Mouse (Mus musculus) hindbrain, embryonic 16.5 days (tissue): Measurements from ENCODE around the gene Cux2. TPM values are rescaled to one million over a fixed set of nuclear protein-coding genes. Genes with fewer than 3 reads are reported as not detected.
A peak's percentile ranks its signal among the peaks of the same experiment; 100 is the strongest.

ENCODE experiments used
- ATAC-seq: fragments of 200-750 bp; cut with Nextera tagmentation; 2 replicates; pipeline ENCODE4 v1.8.0; 2017; ENCODE audit warnings: moderate TSS enrichment, moderate library complexity
- H3K27ac ChIP-seq: fragments of 300-500 bp; sonication (generic); 2 replicates; pipeline ENCODE4 v1.5.1; 2014; ENCODE audit warnings: low read depth, mild to moderate bottlenecking, control low read depth, low read length, moderate library complexity
- H3K27me3 ChIP-seq: fragments of 300-500 bp; sonication (generic); replicated peaks from 2 replicates; pipeline ENCODE4 v1.6.1; 2014; ENCODE audit warnings: low read length; ENCODE audit not compliant: control insufficient read depth, insufficient read depth
- H3K36me3 ChIP-seq: fragments of 300-500 bp; sonication (generic); 2 replicates; pipeline ENCODE4 v1.6.1; 2014; ENCODE audit warnings: mild to moderate bottlenecking, low read length, moderate library complexity, mixed read lengths; ENCODE audit not compliant: control insufficient read depth, insufficient read depth
- H3K4me1 ChIP-seq: fragments of 300-500 bp; sonication (generic); 2 replicates; pipeline ENCODE4 v1.6.1; 2014; ENCODE audit warnings: low read depth, low read length; ENCODE audit not compliant: control insufficient read depth, insufficient read depth
- H3K4me2 ChIP-seq: fragments of 300-500 bp; sonication (generic); 2 replicates; pipeline ENCODE4 v1.6.1; 2014; ENCODE audit warnings: mild to moderate bottlenecking, low read length, control low read depth, moderate library complexity
- H3K4me3 ChIP-seq: fragments of 300-500 bp; sonication (generic); 2 replicates; pipeline ENCODE4 v1.5.1; 2014; ENCODE audit warnings: mild to moderate bottlenecking, low read length, control low read depth, moderate library complexity
- H3K9ac ChIP-seq: fragments of 300-500 bp; sonication (generic); 2 replicates; pipeline ENCODE4 v1.6.1; 2014; ENCODE audit warnings: low read depth, mild to moderate bottlenecking, control low read depth, low read length, moderate library complexity
- H3K9me3 ChIP-seq: fragments of 300-500 bp; sonication (generic); 2 replicates; pipeline ENCODE4 v1.6.1; 2014; ENCODE audit warnings: mild to moderate bottlenecking, low read length, moderate library complexity; ENCODE audit not compliant: control insufficient read depth
- WGBS: fragments of 180-500 bp; shearing (Covaris S2); extraction: QIAGEN DNeasy Blood & Tissue Kit; methylation state at CpG from one replicate; pipeline ENCODE4 v1.1.7; 2014; 5-methylcytosine and 5-hydroxymethylcytosine counted together
- polyA plus RNA-seq: library from polyadenylated mRNA; unstranded; fragments of >200 nt; fragmentation: Nextera tagmentation; extraction: Ambion mirVana; gene quantifications from 2 replicates; pipeline ENCODE4 v1.2.1, GENCODE M21; 2015

Cux2 gene
- polyA plus RNA-seq, 1 experiment from 2014 or later, result 16.7 TPM

GRCm38 (mm10) chr5:122053587-122053986 is 3.7 kb upstream of the Cux2 start:
- ATAC-seq, result no peak
- 7% methylated on average over 15 of the region's 15 CpGs for WGBS
- Histone ChIP-seq H3K36me3 (no peaks in the 10 kb centered on the region), H3K4me2 (peak overlapping the region; percentile 31), H3K27ac (peak overlapping the region; percentile 75), H3K9me3 (peaks cover 2% of the 10 kb centered on the region; the same call in 1 of the 2 replicates), H3K9ac (peak overlapping the region; percentile 57; the same call in 1 of the 2 replicates), H3K27me3 (no peaks in the 10 kb centered on the region), H3K4me3 (no peak overlapping the region), H3K4me1 (peaks cover 30% of the 10 kb centered on the region)

DNA sequence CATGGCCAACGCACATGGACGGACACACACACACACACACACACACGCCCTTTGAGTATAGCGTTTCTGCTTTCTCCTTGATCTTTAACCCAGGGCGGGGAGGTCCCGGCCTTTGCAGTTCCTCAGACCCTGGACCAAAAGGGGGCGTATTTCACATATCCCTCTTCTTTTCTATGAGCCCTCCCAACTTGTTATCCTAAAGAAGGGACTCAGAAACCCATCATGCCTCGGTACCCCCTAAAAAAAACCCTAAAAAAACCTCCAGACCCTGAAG is 867 bp upstream of the Cux2 start:
- peak overlapping the region; percentile 82 for H3K4me3 ChIP-seq
- H3K9ac ChIP-seq, result no peak overlapping the region
- no peaks in the 10 kb centered on the region for H3K36me3 ChIP-seq
- H3K27me3 ChIP-seq, result no peaks in the 10 kb centered on the region
- H3K4me1 ChIP-seq, result peaks cover 50% of the 10 kb centered on the region
- no peak overlapping the region for H3K27ac ChIP-seq
- peak overlapping the region; percentile 80 for H3K4me2 ChIP-seq
- no peak for ATAC-seq
- WGBS, result 7% methylated on average over 8 of the region's 8 CpGs
- no peaks in the 10 kb centered on the region for H3K9me3 ChIP-seq

GRCm38 (mm10) chr5:122049664-122050016 is 262 bp downstream of the Cux2 start:
- Histone ChIP-seq H3K4me1 (peaks cover 48% of the 10 kb centered on the region), H3K9me3 (no peaks in the 10 kb centered on the region), H3K4me3 (peak overlapping the region; percentile 82), H3K4me2 (peak overlapping the region; percentile 80), H3K27ac (peak overlapping the region; percentile 96), H3K9ac (peak overlapping the region; percentile 90), H3K27me3 (no peaks in the 10 kb centered on the region), H3K36me3 (no peaks in the 10 kb centered on the region)
- ATAC-seq, result peak; percentile 30; the same call in 1 of the 2 replicates
- under 1% methylated on average over 36 of the region's 43 CpGs for WGBS

GRCm38 (mm10) chr5:122048686-122049663 is 927 bp downstream of the Cux2 start:
- peak overlapping the region; percentile 96 for H3K27ac ChIP-seq
- WGBS, result under 1% methylated on average over 52 of the region's 52 CpGs
- peak overlapping the region; percentile 82 for H3K4me3 ChIP-seq
- H3K4me1 ChIP-seq, result peaks cover 44% of the 10 kb centered on the region
- no peaks in the 10 kb centered on the region for H3K9me3 ChIP-seq
- no peaks in the 10 kb centered on the region for H3K27me3 ChIP-seq
- H3K36me3 ChIP-seq, result no peaks in the 10 kb centered on the region
- peak overlapping the region; percentile 80 for H3K4me2 ChIP-seq
- H3K9ac ChIP-seq, result peak overlapping the region; percentile 90
- ATAC-seq, result 0 out of 2 replicates have a peak, but pooled peaks have one; percentile 0

DNA sequence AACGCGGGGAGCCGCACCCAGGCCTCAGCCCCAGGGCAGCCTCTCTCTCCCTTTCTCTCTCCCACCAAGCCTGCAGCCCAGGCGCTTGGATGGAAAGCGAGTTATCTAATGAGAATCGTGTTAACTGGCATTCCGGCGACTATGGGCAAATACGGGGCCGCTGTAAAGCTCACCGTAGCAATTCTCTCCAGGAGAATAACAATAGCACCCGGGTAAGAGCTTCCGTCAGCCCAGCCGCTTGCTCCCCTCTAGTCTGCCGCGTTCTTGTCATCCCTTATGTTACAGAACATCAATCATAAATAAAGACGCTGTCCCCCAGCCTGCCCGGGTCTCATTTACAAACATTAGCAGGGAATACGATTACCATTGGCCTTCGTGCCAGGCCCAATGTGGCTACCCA is 1.6 kb downstream of the Cux2 start:
- peak overlapping the region; percentile 96 for H3K27ac ChIP-seq
- H3K4me3 ChIP-seq, result peak overlapping the region; percentile 82
- H3K4me2 ChIP-seq, result peak overlapping the region; percentile 80
- WGBS, result under 1% methylated on average over 20 of the region's 20 CpGs
- H3K9me3 ChIP-seq, result no peaks in the 10 kb centered on the region
- ATAC-seq, result no peak
- H3K27me3 ChIP-seq, result no peaks in the 10 kb centered on the region
- no peaks in the 10 kb centered on the region for H3K36me3 ChIP-seq
- H3K4me1 ChIP-seq, result peaks cover 37% of the 10 kb centered on the region
- H3K9ac ChIP-seq, result peak overlapping the region; percentile 90

DNA sequence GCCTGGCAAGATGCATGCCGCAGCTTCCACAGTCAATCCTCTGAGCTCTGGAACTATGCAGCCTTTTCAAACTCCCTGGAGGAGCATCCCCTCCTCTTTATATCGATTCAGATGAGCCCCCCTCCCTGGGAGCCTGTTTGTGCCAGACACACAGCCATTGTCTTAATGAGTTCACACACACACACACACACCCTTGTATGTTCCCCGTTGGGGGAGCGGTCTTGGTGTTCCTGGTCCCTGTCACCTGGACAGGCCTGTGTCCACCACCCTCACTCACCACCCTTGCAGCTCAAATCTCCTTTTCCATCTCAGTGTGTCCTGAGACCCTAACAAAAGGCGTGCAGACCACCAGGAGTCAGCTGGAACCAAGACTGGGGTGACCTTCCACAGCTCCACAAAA is 2.1 kb downstream of the Cux2 start:
- Histone ChIP-seq H3K4me1 (peaks cover 32% of the 10 kb centered on the region), H3K27ac (peak overlapping the region; percentile 96), H3K27me3 (no peaks in the 10 kb centered on the region), H3K36me3 (no peaks in the 10 kb centered on the region), H3K4me2 (peak overlapping the region; percentile 80), H3K9me3 (no peaks in the 10 kb centered on the region), H3K4me3 (peak overlapping the region; percentile 82), H3K9ac (peak overlapping the region; percentile 90)
- WGBS, result 15% methylated on average over 5 of the region's 5 CpGs
- ATAC-seq, result peak; percentile 18; the same call in 1 of the 2 replicates

GRCm38 (mm10) chr5:122043567-122043966 is 6.3 kb downstream of the Cux2 start:
- ATAC-seq, result no peak
- Histone ChIP-seq H3K4me3 (no peak overlapping the region), H3K27me3 (no peaks in the 10 kb centered on the region), H3K27ac (no peak overlapping the region), H3K9me3 (no peaks in the 10 kb centered on the region), H3K4me1 (peaks cover 20% of the 10 kb centered on the region), H3K36me3 (no peaks in the 10 kb centered on the region), H3K4me2 (no peak overlapping the region), H3K9ac (no peak overlapping the region)
- WGBS, result 84% methylated on average over 11 of the region's 11 CpGs

DNA sequence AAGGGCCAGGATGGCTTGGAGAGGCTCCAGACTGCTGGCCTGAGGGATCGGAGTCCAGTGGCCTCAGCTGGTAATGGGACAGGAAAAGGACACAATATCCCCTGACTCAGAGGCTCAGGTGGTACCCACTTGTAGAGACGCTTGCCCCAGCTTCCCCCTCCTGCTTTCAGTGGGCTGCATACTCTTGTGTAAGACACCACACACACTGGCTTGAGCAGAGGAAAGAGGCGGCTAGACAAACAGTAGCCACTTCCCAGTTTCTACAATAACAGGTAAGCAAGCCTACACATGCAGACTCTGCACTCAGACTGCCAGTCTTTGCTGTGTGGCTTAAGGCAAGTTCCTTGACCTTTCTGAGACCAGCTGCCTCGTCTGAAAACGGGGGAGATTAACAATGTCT is 14.6 kb downstream of the Cux2 start:
- WGBS, result 70% methylated on average over 5 of the region's 5 CpGs
- peaks cover 9% of the 10 kb centered on the region for H3K4me1 ChIP-seq
- H3K4me2 ChIP-seq, result no peak overlapping the region
- no peak overlapping the region for H3K9ac ChIP-seq
- peaks cover 6% of the 10 kb centered on the region for H3K9me3 ChIP-seq
- no peaks in the 10 kb centered on the region for H3K27me3 ChIP-seq
- H3K4me3 ChIP-seq, result no peak overlapping the region
- peaks cover 16% of the 10 kb centered on the region for H3K36me3 ChIP-seq
- H3K27ac ChIP-seq, result no peak overlapping the region
- no peak for ATAC-seq

- peaks cover 16% of the 10 kb centered on the region for H3K36me3 ChIP-seq
- peaks cover 9% of the 10 kb centered on the region for H3K4me1 ChIP-seq
- no peak overlapping the region for H3K4me3 ChIP-seq
- no peak overlapping the region for H3K4me2 ChIP-seq
- H3K9ac ChIP-seq, result no peak overlapping the region
- 18% methylated on average over 4 of the region's 4 CpGs for WGBS
- H3K27me3 ChIP-seq, result no peaks in the 10 kb centered on the region
- peak overlapping the region; percentile 46; the same call in 1 of the 2 replicates for H3K27ac ChIP-seq
- 0 out of 2 replicates have a peak, but pooled peaks have one; percentile 28 for ATAC-seq
- peaks cover 6% of the 10 kb centered on the region for H3K9me3 ChIP-seq
Observed at GRCm38 (mm10) chr5:122033167-122033478, 16.8 kb downstream of the Cux2 start.
